In the genomic region with DNA sequence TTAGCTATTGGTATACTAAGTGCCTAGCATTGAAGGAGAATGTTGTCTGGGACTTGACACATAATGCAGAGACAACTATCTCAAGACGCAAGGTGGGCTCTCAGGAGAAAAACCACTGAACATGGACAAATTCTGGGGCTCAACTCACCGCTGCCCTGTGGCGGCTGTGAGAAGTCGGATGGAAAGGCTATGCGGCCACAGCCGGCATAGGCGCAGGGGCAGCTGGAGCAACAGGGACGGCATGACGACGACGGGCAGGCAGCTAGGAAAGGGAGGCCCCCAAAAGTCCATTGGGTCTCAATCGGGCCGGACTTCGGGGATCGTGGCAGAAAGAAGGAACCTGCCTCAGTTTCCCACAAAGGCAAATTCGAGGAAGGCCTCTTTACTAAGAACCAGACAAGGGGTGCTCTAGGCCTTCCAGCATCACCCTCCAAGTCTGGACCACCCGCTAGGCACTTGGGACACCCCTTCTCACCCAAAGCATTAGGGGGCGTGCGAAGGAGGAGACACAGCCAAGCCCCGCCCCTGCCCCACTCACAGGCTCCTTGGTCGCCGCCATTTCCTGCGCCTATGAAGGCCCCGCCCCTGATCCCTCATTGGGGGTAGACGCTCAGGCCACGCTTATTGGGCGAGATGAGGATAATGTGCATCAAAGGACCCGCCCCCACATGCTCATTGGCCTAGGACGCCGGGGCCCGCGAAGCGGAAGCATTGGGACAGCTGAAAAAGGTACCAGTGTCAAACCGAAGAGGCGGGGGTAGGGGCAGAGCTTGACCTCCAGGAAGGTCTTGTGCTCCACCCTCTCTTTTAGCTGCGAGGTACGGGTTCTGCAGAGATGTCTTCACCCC, we compare ENCODE assay signal across 8 mouse cellular contexts. TPM values are rescaled to one million over a fixed set of nuclear protein-coding genes. Genes with fewer than 3 reads are reported as not detected.
DNase-seq lines count a peak whose midpoint lies in the region; ATAC-seq and TF ChIP-seq lines count a peak whose summit lies in the region.

TSS of gene Dnajc4 (minus strand) at position 562 of the 848 bp plus-strand sequence.

- 3% methylated on average over 37 of the region's 37 CpGs for WGBS in forebrain, embryonic 11.5 days
- 2% methylated on average over 37 of the region's 37 CpGs for WGBS in heart, embryonic 16.5 days
- WGBS in liver, embryonic 16.5 days (ENCODE audit: insufficient replicate concordance): 2% methylated on average over 37 of the region's 37 CpGs
- WGBS in neural tube, embryonic 13.5 days: 2% methylated on average over 37 of the region's 37 CpGs

- TF ChIP-seq POLR2A in CH12.LX (IDR thresholded peaks at IDR 0.05; ENCODE audit: low read depth, low read length): peak; percentile 74
- TF ChIP-seq POLR2A in testis, adult 2 months (IDR thresholded peaks at IDR 0.05; ENCODE audit: control insufficient read depth, low read depth, low read length): peak; percentile 62

- H3K4me2 ChIP-seq in CH12.LX (ENCODE audit: insufficient read depth, low read depth, poor library complexity, severe bottlenecking): peak within 1 kb of the TSS; percentile 81
- H3K4me2 ChIP-seq in forebrain, embryonic 11.5 days (ENCODE audit: low read depth, low read length, severe bottlenecking): peak within 1 kb of the TSS; percentile 94
- peak within 1 kb of the TSS; percentile 98 for H3K4me2 ChIP-seq in heart, embryonic 16.5 days (ENCODE audit: low read depth, low read length)
- peak within 1 kb of the TSS; percentile 99 for H3K4me2 ChIP-seq in liver, embryonic 16.5 days (ENCODE audit: low read depth, low read length)
- H3K4me2 ChIP-seq in neural tube, embryonic 13.5 days: peak within 1 kb of the TSS; percentile 95

- TF ChIP-seq RAD21 in CH12.LX (IDR thresholded peaks at IDR 0.05; ENCODE audit: low read depth, low read length): no peak

- no peaks in the 10 kb centered on the region for H3K27me3 ChIP-seq in CH12.LX (replicated peaks)
- no peaks in the 10 kb centered on the region for H3K27me3 ChIP-seq in forebrain, embryonic 11.5 days (ENCODE audit: control insufficient read depth, insufficient read depth, low read length)
- H3K27me3 ChIP-seq in heart, embryonic 16.5 days (ENCODE audit: control insufficient read depth, insufficient read depth, low read length): no peaks in the 10 kb centered on the region
- no peaks in the 10 kb centered on the region for H3K27me3 ChIP-seq in liver, embryonic 16.5 days (ENCODE audit: control insufficient read depth, insufficient read depth, low read depth, low read length)
- H3K27me3 ChIP-seq in neural tube, embryonic 13.5 days: no peaks in the 10 kb centered on the region
- no peaks in the 10 kb centered on the region for H3K27me3 ChIP-seq in testis, adult 2 months (ENCODE audit: control insufficient read depth, insufficient read depth, low read length)

- dilution Hi-C loops in CH12.LX (cut with MboI; ENCODE audit: extremely low pct_ligation_motif_present, extremely low pct_unique_long_range_greater_than_20kb, low sequenced_read_pairs): no loop called here

- H3K9me3 ChIP-seq in CH12.LX (replicated peaks; ENCODE audit: low read length): no peaks in the 10 kb centered on the region
- H3K9me3 ChIP-seq in forebrain, embryonic 11.5 days (ENCODE audit: control insufficient read depth, low read length): no peaks in the 10 kb centered on the region
- H3K9me3 ChIP-seq in heart, embryonic 16.5 days (replicated peaks; ENCODE audit: control insufficient read depth, low read length): no peaks in the 10 kb centered on the region
- no peaks in the 10 kb centered on the region for H3K9me3 ChIP-seq in liver, embryonic 16.5 days (replicated peaks; ENCODE audit: control insufficient read depth, low read length)
- H3K9me3 ChIP-seq in neural tube, embryonic 13.5 days: no peaks in the 10 kb centered on the region

- H3K79me2 ChIP-seq in CH12.LX (replicated peaks; ENCODE audit: control insufficient read depth, extremely low read depth, insufficient read depth, poor library complexity, severe bottlenecking): no peaks in the 10 kb centered on the region

- DNase-seq in CH12.LX (ENCODE audit: extremely low read depth): peak; percentile 99
- peak; percentile 98 for DNase-seq in c-Kit-positive CD71-positive TER-119-negative erythroid progenitor cells, embryonic 14.5 days (ENCODE audit: low read depth)
- DNase-seq in forebrain, embryonic 11.5 days (ENCODE audit: low spot score): peak; percentile 98
- DNase-seq in kidney, postnatal 4 days: peak; percentile 98 to 99

- no peak for TF ChIP-seq CTCF in CH12.LX (conservative IDR thresholded peaks at IDR 0.05 in 1 of 2, IDR thresholded peaks at IDR 0.05 in 1 of 2; ENCODE audit: low read depth in 2 of 2, low read length in 2 of 2)
- 0 out of 2 replicates have a peak, but pooled peaks have one; percentile 13 for TF ChIP-seq CTCF in testis, adult 2 months (IDR thresholded peaks at IDR 0.05; ENCODE audit: control insufficient read depth, insufficient read depth, insufficient replicate concordance, low read depth, low read length)

- peak within 1 kb of the TSS; percentile 66 for H3K9ac ChIP-seq in CH12.LX (ENCODE audit: insufficient read depth, low read depth)
- H3K9ac ChIP-seq in forebrain, embryonic 11.5 days (ENCODE audit: low read length): peak within 1 kb of the TSS; percentile 65
- H3K9ac ChIP-seq in heart, embryonic 16.5 days (ENCODE audit: low read length): peak within 1 kb of the TSS; percentile 89
- peak within 1 kb of the TSS; percentile 77 for H3K9ac ChIP-seq in liver, embryonic 16.5 days (ENCODE audit: low read depth, low read length)
- H3K9ac ChIP-seq in neural tube, embryonic 13.5 days: peak within 1 kb of the TSS; percentile 78

- in situ Hi-C loops in CH12.LX (cut with MboI; ENCODE audit: low pct_ligation_motif_present, low pct_unique_long_range_greater_than_20kb, low sequenced_read_pairs): no loop called here

- peaks cover 4 to 44% of the 10 kb centered on the region in 2 experiments for H3K4me1 ChIP-seq in CH12.LX (ENCODE audit: control insufficient read depth in 1 of 2, insufficient read depth in 2 of 2)
- H3K4me1 ChIP-seq in forebrain, embryonic 11.5 days (replicated peaks; ENCODE audit: control insufficient read depth, insufficient read depth, low read length): peaks cover 22% of the 10 kb centered on the region
- H3K4me1 ChIP-seq in heart, embryonic 16.5 days (ENCODE audit: control insufficient read depth, insufficient read depth, low read length): peaks cover 41% of the 10 kb centered on the region
- peaks cover 45% of the 10 kb centered on the region for H3K4me1 ChIP-seq in liver, embryonic 16.5 days (ENCODE audit: control insufficient read depth, low read depth, low read length)
- H3K4me1 ChIP-seq in neural tube, embryonic 13.5 days (replicated peaks): peaks cover 57% of the 10 kb centered on the region
- peaks cover 31% of the 10 kb centered on the region for H3K4me1 ChIP-seq in testis, adult 2 months (ENCODE audit: control insufficient read depth, insufficient read depth, low read length)

- H3K4me3 ChIP-seq in CH12.LX (replicated peaks in 1 of 3; ENCODE audit: low read depth in 2 of 3, low read length in 2 of 3, poor library complexity in 1 of 3): peak within 1 kb of the TSS; percentile 69 to 90 (median 84)
- peak within 1 kb of the TSS; percentile 52 for H3K4me3 ChIP-seq in forebrain, embryonic 11.5 days (ENCODE audit: low read depth, low read length)
- H3K4me3 ChIP-seq in heart, embryonic 16.5 days (ENCODE audit: low read length): peak within 1 kb of the TSS; percentile 77
- peak within 1 kb of the TSS; percentile 76 for H3K4me3 ChIP-seq in liver, embryonic 16.5 days (ENCODE audit: low read depth, low read length)
- H3K4me3 ChIP-seq in neural tube, embryonic 13.5 days: peak within 1 kb of the TSS; percentile 56
- H3K4me3 ChIP-seq in testis, adult 2 months (ENCODE audit: control insufficient read depth, low read depth, low read length): peak within 1 kb of the TSS; percentile 79

- H3K27ac ChIP-seq in CH12.LX (ENCODE audit: insufficient read depth, low read depth): peak within 1 kb of the TSS; percentile 9; the same call in 1 of the 2 replicates
- H3K27ac ChIP-seq in forebrain, embryonic 11.5 days (ENCODE audit: low read depth, low read length): peak within 1 kb of the TSS; percentile 62
- peak within 1 kb of the TSS; percentile 86 for H3K27ac ChIP-seq in heart, embryonic 16.5 days (ENCODE audit: low read length)
- H3K27ac ChIP-seq in liver, embryonic 16.5 days (ENCODE audit: low read length): peak within 1 kb of the TSS; percentile 67
- H3K27ac ChIP-seq in neural tube, embryonic 13.5 days (replicated peaks): peak within 1 kb of the TSS; percentile 54
- peak within 1 kb of the TSS; percentile 0 for H3K27ac ChIP-seq in testis, adult 2 months (ENCODE audit: control insufficient read depth, insufficient read depth, low read depth, low read length)

- peak; percentile 93 for ATAC-seq in forebrain, embryonic 11.5 days (replicated peaks; ENCODE audit: low FRiP score)
- ATAC-seq in heart, embryonic 16.5 days (replicated peaks; ENCODE audit: extremely low read depth, insufficient read depth, low FRiP score): peak; percentile 90
- peak; percentile 95 for ATAC-seq in liver, embryonic 16.5 days (ENCODE audit: low read depth)
- ATAC-seq in neural tube, embryonic 13.5 days (ENCODE audit: low read depth): peak; percentile 94

- H3K36me3 ChIP-seq in CH12.LX (replicated peaks in 1 of 2; ENCODE audit: control insufficient read depth in 1 of 2, insufficient read depth in 1 of 2, low read length in 1 of 2): peaks cover 3 to 10% of the 10 kb centered on the region in 2 experiments
- H3K36me3 ChIP-seq in forebrain, embryonic 11.5 days (ENCODE audit: control insufficient read depth, insufficient read depth, low read length): no peaks in the 10 kb centered on the region
- no peaks in the 10 kb centered on the region for H3K36me3 ChIP-seq in heart, embryonic 16.5 days (ENCODE audit: control insufficient read depth, insufficient read depth)
- no peaks in the 10 kb centered on the region for H3K36me3 ChIP-seq in liver, embryonic 16.5 days (ENCODE audit: control insufficient read depth, insufficient read depth)
- H3K36me3 ChIP-seq in neural tube, embryonic 13.5 days: no peaks in the 10 kb centered on the region
- H3K36me3 ChIP-seq in testis, adult 2 months (ENCODE audit: control insufficient read depth, insufficient read depth, low read length): peaks cover 1% of the 10 kb centered on the region; the same call in 1 of the 2 replicates

- no peak for TF ChIP-seq EP300 in CH12.LX (IDR thresholded peaks at IDR 0.05; ENCODE audit: low read length)

TF ChIP-seq in CH12.LX, 34 proteins besides CTCF, POLR2A, EP300 and RAD21 (continues in another document):
- 0 out of 2 replicates have a peak, but pooled peaks have one; percentile 6 for TF ChIP-seq BHLHE40 (IDR thresholded peaks at IDR 0.05; ENCODE audit: low read depth, low read length)
- TF ChIP-seq SIN3A (IDR thresholded peaks at IDR 0.05; ENCODE audit: low read length): peak; percentile 91

RNA-seq across cellular contexts. Expression of gene Dnajc4, which starts in this region (rescaled TPM):
- total RNA-seq in CH12.LX (2012; rRNA removed): 9.7 and 11.2 TPM in 2 replicates
- total RNA-seq in CH12.LX (2014; rRNA removed): 6.2 and 7.5 TPM in 2 replicates
- polyA plus RNA-seq in CH12.LX (2012; ENCODE audit: insufficient read length, low read depth): 12.7 and 13.9 TPM in 2 replicates
- polyA plus RNA-seq in forebrain, embryonic 11.5 days (2014; fragmentation: Nextera tagmentation; extraction: Ambion mirVana): 14.5 and 18.8 TPM in 2 replicates
- polyA plus RNA-seq in heart, embryonic 16.5 days (2015; fragmentation: Nextera tagmentation; extraction: Ambion mirVana): 40.3 and 44.1 TPM in 2 replicates
- 9.9 and 10.5 TPM in 2 replicates for polyA plus RNA-seq in liver, embryonic 16.5 days (2015; fragmentation: Nextera tagmentation; extraction: Ambion mirVana)
- polyA plus RNA-seq in neural tube, embryonic 13.5 days (2015; fragmentation: Nextera tagmentation; extraction: Ambion mirVana): 21.5 and 23.0 TPM in 2 replicates
- polyA plus RNA-seq in testis, adult 2 months (2012; rRNA removed): 109 and 123 TPM in 2 replicates

Comparison
In these comparisons a context has a peak if more than half of its experiments do, and no peak if none do; other contexts are left out.
1. Peak in every context shown above with its lines: DNase-seq, ATAC-seq, H3K4me3 ChIP-seq and H3K27ac ChIP-seq.
2. H3K27ac ChIP-seq: peak in every context shown above with its lines; median percentile 86 in heart, embryonic 16.5 days; 67 in liver, embryonic 16.5 days; 62 in forebrain, embryonic 11.5 days; 54 in neural tube, embryonic 13.5 days; 9 in CH12.LX; 0 in testis, adult 2 months.